In genomic region chr17:25951803-25952623, GRCm38 (mm10) we compare ENCODE assay signal across 8 mouse cellular contexts. TPM values are rescaled to one million over a fixed set of nuclear protein-coding genes. Genes with fewer than 3 reads are reported as not detected.
DNase-seq lines count a peak whose midpoint lies in the region; ATAC-seq and TF ChIP-seq lines count a peak whose summit lies in the region.

Gene A930017K11Rik (minus strand): TSS chr17:25952565.

- no peak for DNase-seq in gastrocnemius, adult 2 months
- no peak for DNase-seq in gastrocnemius, adult 18-20 months (ENCODE audit: low spot score)
- no peak for DNase-seq in G1E (ENCODE audit: low spot score)
- DNase-seq in forebrain, embryonic 14.5 days (ENCODE audit: low spot score): no peak
- DNase-seq in limb, embryonic 14.5 days (ENCODE audit: low spot score): no peak
- DNase-seq in urinary bladder, postnatal 14 days (ENCODE audit: low spot score): no peak
- no peak for DNase-seq in B cell, adult 2 months

- no peak for ATAC-seq in G1E (ENCODE audit: extremely low read depth, insufficient number of reproducible peaks, low FRiP score, poor library complexity, severe bottlenecking)
- no peak for ATAC-seq in forebrain, embryonic 14.5 days
- ATAC-seq in limb, embryonic 14.5 days (ENCODE audit: low FRiP score, low read depth): no peak
- ATAC-seq in stomach, embryonic 15.5 days (ENCODE audit: insufficient read depth, low FRiP score, low read depth): peak; percentile 21; the same call in 1 of the 2 replicates

- WGBS in forebrain, embryonic 14.5 days: 1% methylated on average over 57 of the region's 58 CpGs
- WGBS in limb, embryonic 14.5 days: 2% methylated on average over 29 of the region's 58 CpGs
- 2% methylated on average over 57 of the region's 58 CpGs for WGBS in stomach, embryonic 15.5 days

- no peak within 1 kb of the TSS for H3K27ac ChIP-seq in gastrocnemius, adult 2 months
- no peak within 1 kb of the TSS for H3K27ac ChIP-seq in forebrain, embryonic 14.5 days (ENCODE audit: low read depth, low read length)
- H3K27ac ChIP-seq in limb, embryonic 14.5 days (replicated peaks; ENCODE audit: low read depth, low read length): no peak within 1 kb of the TSS
- no peak within 1 kb of the TSS for H3K27ac ChIP-seq in stomach, embryonic 15.5 days

- peaks cover 5% of the 10 kb centered on the region for H3K9me3 ChIP-seq in G1E (replicated peaks)
- H3K9me3 ChIP-seq in forebrain, embryonic 14.5 days (replicated peaks; ENCODE audit: control insufficient read depth, low read length): no peaks in the 10 kb centered on the region
- H3K9me3 ChIP-seq in limb, embryonic 14.5 days (ENCODE audit: control insufficient read depth, low read length): no peaks in the 10 kb centered on the region
- no peaks in the 10 kb centered on the region for H3K9me3 ChIP-seq in stomach, embryonic 15.5 days

- no peak for TF ChIP-seq POLR2A in limb, embryonic 14.5 days (IDR thresholded peaks at IDR 0.05; ENCODE audit: borderline replicate concordance, extremely low read depth, insufficient read depth, insufficient read length)

- peak within 1 kb of the TSS; percentile 46 for H3K4me2 ChIP-seq in forebrain, embryonic 14.5 days (ENCODE audit: low read length)
- peak within 1 kb of the TSS; percentile 70 for H3K4me2 ChIP-seq in limb, embryonic 14.5 days (replicated peaks; ENCODE audit: low read depth, low read length, severe bottlenecking)
- peak within 1 kb of the TSS; percentile 85 for H3K4me2 ChIP-seq in stomach, embryonic 15.5 days

- intact Hi-C loops in gastrocnemius, adult 2 months (cut with DNase I): no loop called here

- peaks cover 38% of the 10 kb centered on the region for H3K4me1 ChIP-seq in G1E (ENCODE audit: insufficient read depth, low read depth, low read length)
- no peaks in the 10 kb centered on the region; the same call in 1 of the 2 replicates for H3K4me1 ChIP-seq in forebrain, embryonic 14.5 days (ENCODE audit: control insufficient read depth, insufficient read depth, low read length)
- peaks cover 9% of the 10 kb centered on the region; the same call in 1 of the 2 replicates for H3K4me1 ChIP-seq in limb, embryonic 14.5 days (ENCODE audit: control insufficient read depth, insufficient read depth, low read length)
- peaks cover 12% of the 10 kb centered on the region for H3K4me1 ChIP-seq in stomach, embryonic 15.5 days

- H3K4me3 ChIP-seq in gastrocnemius, adult 2 months: peak within 1 kb of the TSS; percentile 65
- H3K4me3 ChIP-seq in G1E (ENCODE audit: low read depth, low read length): peak within 1 kb of the TSS; percentile 38; the same call in 1 of the 2 replicates
- peak within 1 kb of the TSS; percentile 21 for H3K4me3 ChIP-seq in forebrain, embryonic 14.5 days (ENCODE audit: low read depth, low read length)
- peak within 1 kb of the TSS; percentile 40 for H3K4me3 ChIP-seq in limb, embryonic 14.5 days (replicated peaks; ENCODE audit: low read length)
- peak within 1 kb of the TSS; percentile 41 for H3K4me3 ChIP-seq in stomach, embryonic 15.5 days (replicated peaks)

- H3K36me3 ChIP-seq in G1E (replicated peaks): peaks cover 11% of the 10 kb centered on the region
- no peaks in the 10 kb centered on the region for H3K36me3 ChIP-seq in forebrain, embryonic 14.5 days (ENCODE audit: control insufficient read depth, insufficient read depth, low read length)
- H3K36me3 ChIP-seq in limb, embryonic 14.5 days (ENCODE audit: control insufficient read depth, insufficient read depth, low read length): no peaks in the 10 kb centered on the region
- no peaks in the 10 kb centered on the region for H3K36me3 ChIP-seq in stomach, embryonic 15.5 days

- peaks cover 38% of the 10 kb centered on the region for H3K27me3 ChIP-seq in G1E (ENCODE audit: insufficient read depth, low read length)
- peaks cover 35% of the 10 kb centered on the region for H3K27me3 ChIP-seq in forebrain, embryonic 14.5 days (replicated peaks; ENCODE audit: control insufficient read depth, insufficient read depth, low read length)
- peaks cover 39% of the 10 kb centered on the region for H3K27me3 ChIP-seq in limb, embryonic 14.5 days (ENCODE audit: control insufficient read depth, insufficient read depth, low read length)
- peaks cover 38% of the 10 kb centered on the region for H3K27me3 ChIP-seq in stomach, embryonic 15.5 days (replicated peaks)

- TF ChIP-seq CTCF in gastrocnemius, adult 2 months (IDR thresholded peaks at IDR 0.05): no peak
- no peak for TF ChIP-seq CTCF in G1E (IDR thresholded peaks at IDR 0.05; ENCODE audit: low read depth, low read length)

- 0 out of 2 replicates have a peak within 1 kb of the TSS, but pooled peaks have one; percentile 17 for H3K9ac ChIP-seq in forebrain, embryonic 14.5 days (ENCODE audit: low read length)
- H3K9ac ChIP-seq in limb, embryonic 14.5 days (ENCODE audit: low read depth, low read length, severe bottlenecking): peak within 1 kb of the TSS; percentile 47
- peak within 1 kb of the TSS; percentile 9; the same call in 1 of the 2 replicates for H3K9ac ChIP-seq in stomach, embryonic 15.5 days

RNA-seq across cellular contexts. Expression of gene A930017K11Rik, which starts in this region (rescaled TPM):
- not detected for total RNA-seq in gastrocnemius, adult 2 months (2021)
- not detected for total RNA-seq in gastrocnemius, adult 18-20 months (2021)
- not detected in 2 replicates for total RNA-seq in G1E (2014; fragmentation: Nextera tagmentation)
- total RNA-seq in G1E (2017): 0.06 TPM in 1 of 2 replicates, not detected in the other
- polyA plus RNA-seq in G1E (2012): 0.03 and 0.07 TPM in 2 replicates
- 0.18 TPM in 1 of 2 replicates, not detected in the other for polyA plus RNA-seq in forebrain, embryonic 14.5 days (2014; fragmentation: Nextera tagmentation; extraction: Ambion mirVana)
- polyA plus RNA-seq in limb, embryonic 14.5 days (2012; rRNA removed): 0.25 and 0.26 TPM in 2 replicates
- 0.23 and 0.35 TPM in 2 replicates for polyA plus RNA-seq in limb, embryonic 14.5 days (2014; fragmentation: Nextera tagmentation; extraction: Ambion mirVana)
- 0.24 and 0.52 TPM in 2 replicates for polyA plus RNA-seq in stomach, embryonic 15.5 days (2015; fragmentation: Nextera tagmentation; extraction: Ambion mirVana)

Comparison
In these comparisons a context has a peak if more than half of its experiments do, and no peak if none do; other contexts are left out.
1. Peak in ATAC-seq, H3K4me3 ChIP-seq, H3K9ac ChIP-seq and H3K4me2 ChIP-seq in stomach, embryonic 15.5 days; RNA of the gene not detected or under 1 TPM.